Mouse (Mus musculus) bone marrow macrophage, adult 2 months (primary cell): ENCODE data around the gene Hyls1.

Experiments used
- CTCF ChIP-seq: IDR thresholded peaks from 2 replicates; pipeline ENCODE4 v1.5.1; 2012; ENCODE audit warnings: low read depth, mild to moderate bottlenecking, low read length, moderate library complexity
- POLR2A ChIP-seq: IDR thresholded peaks from 2 replicates; pipeline ENCODE4 v1.6.1; 2012; ENCODE audit warnings: mild to moderate bottlenecking, low read depth, low read length, borderline replicate concordance

DNA sequence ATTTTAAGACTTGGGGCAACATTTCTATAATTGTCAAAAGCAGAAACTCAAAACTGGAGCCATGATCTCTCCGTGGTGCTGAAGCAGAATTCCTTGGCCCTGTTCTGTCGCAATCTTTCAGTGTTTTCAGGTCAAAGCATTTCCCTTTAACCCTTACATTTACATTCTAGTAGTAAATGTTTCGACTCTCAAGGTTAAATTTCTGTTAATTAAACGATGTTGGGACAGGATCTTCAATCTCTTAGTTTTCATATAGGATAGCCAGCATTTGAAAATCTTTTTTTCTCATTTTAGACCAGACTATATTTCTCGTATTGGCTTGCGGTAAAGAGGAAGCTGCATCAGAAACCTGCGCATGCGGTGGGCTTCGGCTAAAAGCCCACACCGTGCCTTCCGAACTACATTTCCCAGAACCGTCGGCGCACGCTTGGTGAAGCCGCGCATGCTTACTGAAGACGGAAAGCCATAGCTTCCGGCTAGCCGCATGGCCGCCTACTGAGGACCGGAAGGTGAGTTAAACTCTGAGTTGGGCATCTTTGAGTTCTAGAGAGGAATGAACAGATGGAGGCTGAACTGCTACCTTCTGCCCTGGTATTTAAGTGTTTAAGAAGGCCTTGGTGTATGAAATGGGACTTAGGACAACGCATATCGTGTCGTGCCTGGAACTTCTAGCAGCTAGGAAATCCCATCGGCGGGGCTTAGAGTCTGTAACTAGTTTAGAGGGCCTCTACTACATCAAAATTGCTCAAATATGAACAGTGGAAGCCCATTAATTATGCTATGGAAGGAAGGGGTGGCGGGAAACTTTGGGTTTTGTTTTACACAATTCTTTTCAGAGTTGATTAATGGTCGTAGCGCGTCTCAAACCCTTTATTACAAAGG lies 10.9 kb downstream of the Hyls1 start:
- TF ChIP-seq POLR2A: no peak
- no peak for TF ChIP-seq CTCF
